Mouse (Mus musculus) cortical plate, adult 2 months (tissue): ENCODE measurements around the gene Pkd2l1.

Source experiments
- CTCF ChIP-seq: fragments of 200-500 bp; IDR thresholded peaks from 2 replicates; pipeline ENCODE4 v1.5.1; 2011; ENCODE audit warnings: mild to moderate bottlenecking, control low read depth, low read length; ENCODE audit not compliant: insufficient read depth; ENCODE audit errors: extremely low read depth
- POLR2A ChIP-seq: fragments of 200-500 bp; IDR thresholded peaks from 2 replicates; pipeline ENCODE4 v1.6.1; 2011; ENCODE audit warnings: mild to moderate bottlenecking, low read length, control low read depth; ENCODE audit not compliant: insufficient read depth; ENCODE audit errors: extremely low read depth

DNA sequence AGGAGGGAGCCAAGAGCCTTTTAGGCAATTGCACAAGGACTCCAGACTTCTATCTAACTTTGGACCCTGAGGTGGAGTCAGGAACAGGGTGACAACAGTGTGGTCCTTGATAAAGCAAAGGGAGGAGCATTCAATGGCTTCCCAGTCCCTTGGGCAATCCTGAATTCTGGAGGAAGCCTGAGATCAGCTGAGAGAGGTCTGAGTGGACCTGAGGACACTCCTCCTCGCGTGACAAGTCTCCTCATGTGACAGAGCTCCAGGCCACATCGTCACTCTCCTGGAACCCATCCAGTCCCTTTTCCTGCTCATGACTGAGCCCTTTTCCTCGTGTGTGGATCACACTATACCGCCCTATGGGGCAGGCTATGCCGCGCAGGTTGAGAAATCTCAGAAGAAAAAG lies 1.7 kb upstream of the Pkd2l1 start:
- no peak for TF ChIP-seq CTCF
- no peak for TF ChIP-seq POLR2A
